Comparison of ENCODE assay signal across 17 mouse cellular contexts in the genomic region with DNA sequence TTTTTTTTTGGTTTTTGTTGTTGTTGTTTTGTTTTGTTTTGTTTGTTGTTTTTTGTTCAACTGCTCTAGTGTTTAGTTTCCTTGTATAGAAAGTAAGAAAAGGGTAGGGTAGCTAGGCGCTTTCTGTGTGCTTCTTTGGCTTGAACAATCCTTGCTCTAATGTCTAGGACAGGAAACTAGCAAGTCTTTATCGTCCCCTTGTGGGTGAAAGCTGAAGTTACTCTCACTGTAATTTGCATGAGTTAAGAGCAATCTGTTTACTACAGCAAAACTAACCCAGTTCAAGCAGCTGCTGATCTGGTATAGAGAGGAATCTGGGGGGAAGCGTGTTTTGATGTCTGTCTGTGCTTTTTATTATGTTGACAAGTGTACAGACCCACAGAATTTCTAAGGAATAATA. TPM values are rescaled to one million over a fixed set of nuclear protein-coding genes. Genes with fewer than 3 reads are reported as not detected.
DNase-seq lines count a peak whose midpoint lies in the region; ATAC-seq and TF ChIP-seq lines count a peak whose summit lies in the region.
"Had no signal": no experiment of that assay in that cellular context is flagged by ENCODE, and none has a peak within 500 bp of the region (broad histone marks: within the 10 kb centered on the region; RNA-seq: fewer than 3 reads in every experiment).

No protein-coding gene starts in this region.

- 27% methylated on average over 3 of the region's 3 CpGs for WGBS in embryonic facial prominence, embryonic 11.5 days
- 28% methylated on average over 3 of the region's 3 CpGs for WGBS in embryonic facial prominence, embryonic 10.5 days
- WGBS in lung, embryonic 14.5 days, result 31% methylated on average over 3 of the region's 3 CpGs

- no peaks in the 10 kb centered on the region for H3K36me3 ChIP-seq in embryonic facial prominence, embryonic 11.5 days (replicated peaks; ENCODE audit: control insufficient read depth, insufficient read depth, low read depth, low read length)
- no peaks in the 10 kb centered on the region for H3K36me3 ChIP-seq in embryonic facial prominence, embryonic 10.5 days (replicated peaks)
- no peaks in the 10 kb centered on the region for H3K36me3 ChIP-seq in lung, embryonic 14.5 days (ENCODE audit: insufficient read depth)
- H3K36me3 ChIP-seq: embryonic facial prominence, embryonic 15.5 days; hindbrain, embryonic 10.5 days; stomach, embryonic 15.5 days had no signal

- no peak overlapping the region for H3K4me2 ChIP-seq in embryonic facial prominence, embryonic 11.5 days (ENCODE audit: low read depth, low read length)
- no peak overlapping the region for H3K4me2 ChIP-seq in lung, embryonic 14.5 days
- H3K4me2 ChIP-seq: embryonic facial prominence, embryonic 15.5 days; heart, embryonic 11.5 days; stomach, embryonic 15.5 days had no signal

- H3K4me1 ChIP-seq in embryonic facial prominence, embryonic 11.5 days (ENCODE audit: control insufficient read depth, insufficient read depth, low read length), result no peaks in the 10 kb centered on the region
- H3K4me1 ChIP-seq in embryonic facial prominence, embryonic 10.5 days, result no peaks in the 10 kb centered on the region
- no peaks in the 10 kb centered on the region for H3K4me1 ChIP-seq in lung, embryonic 14.5 days (ENCODE audit: insufficient read depth)
- H3K4me1 ChIP-seq: embryonic facial prominence, embryonic 15.5 days; hindbrain, embryonic 10.5 days; megakaryocyte, embryonic 14.5 days; stomach, embryonic 15.5 days had no signal

- peak; percentile 7 for DNase-seq in embryonic facial prominence, embryonic 11.5 days (ENCODE audit: low spot score)
- DNase-seq in embryonic facial prominence, embryonic 10.5 days (ENCODE audit: low spot score), result no peak
- DNase-seq in lung, embryonic 14.5 days, result peak; percentile 20
- DNase-seq in lung, postnatal 10 days, result no peak
- DNase-seq in MEL-GATA-1-ER (ENCODE audit: extremely low read depth, low read depth), result peak; percentile 21
- DNase-seq in left cerebral cortex, adult 11 months (ENCODE audit: low spot score), result no peak
- DNase-seq in layer of hippocampus, adult 11-12 months (ENCODE audit: low spot score), result no peak
- DNase-seq: adrenal gland, adult 2 months; cerebellum, adult 2 months; kidney, postnatal 14 days had no signal

- H3K9ac ChIP-seq in embryonic facial prominence, embryonic 11.5 days (replicated peaks; ENCODE audit: low read length), result no peak overlapping the region
- no peak overlapping the region for H3K9ac ChIP-seq in lung, embryonic 14.5 days
- H3K9ac ChIP-seq: embryonic facial prominence, embryonic 15.5 days; liver, embryonic 14.5 days; stomach, embryonic 15.5 days had no signal

- H3K27ac ChIP-seq in embryonic facial prominence, embryonic 11.5 days (replicated peaks; ENCODE audit: low read depth, low read length), result no peak overlapping the region
- H3K27ac ChIP-seq in embryonic facial prominence, embryonic 10.5 days (replicated peaks), result no peak overlapping the region
- no peak overlapping the region for H3K27ac ChIP-seq in lung, embryonic 14.5 days (ENCODE audit: low read depth)
- H3K27ac ChIP-seq: embryonic facial prominence, embryonic 15.5 days; hindbrain, embryonic 10.5 days; liver, embryonic 14.5 days; stomach, embryonic 15.5 days had no signal

- no peaks in the 10 kb centered on the region for H3K27me3 ChIP-seq in embryonic facial prominence, embryonic 11.5 days (ENCODE audit: control insufficient read depth, insufficient read depth, low read length)
- H3K27me3 ChIP-seq in embryonic facial prominence, embryonic 10.5 days (replicated peaks; ENCODE audit: low read depth, poor library complexity, severe bottlenecking), result peaks cover 20% of the 10 kb centered on the region; the same call in 1 of the 2 replicates
- H3K27me3 ChIP-seq in lung, embryonic 14.5 days (ENCODE audit: insufficient read depth, low read length), result no peaks in the 10 kb centered on the region
- H3K27me3 ChIP-seq: embryonic facial prominence, embryonic 15.5 days; stomach, embryonic 15.5 days had no signal

- H3K9me3 ChIP-seq in embryonic facial prominence, embryonic 11.5 days (replicated peaks; ENCODE audit: control insufficient read depth, low read length), result no peaks in the 10 kb centered on the region
- no peaks in the 10 kb centered on the region for H3K9me3 ChIP-seq in embryonic facial prominence, embryonic 10.5 days
- no peaks in the 10 kb centered on the region for H3K9me3 ChIP-seq in lung, embryonic 14.5 days (ENCODE audit: low read depth, low read length)
- H3K9me3 ChIP-seq: embryonic facial prominence, embryonic 15.5 days; hindbrain, embryonic 10.5 days; megakaryocyte, embryonic 14.5 days; stomach, embryonic 15.5 days had no signal

- no peak overlapping the region for H3K4me3 ChIP-seq in embryonic facial prominence, embryonic 11.5 days (ENCODE audit: low read depth, low read length)
- no peak overlapping the region for H3K4me3 ChIP-seq in embryonic facial prominence, embryonic 10.5 days
- no peak overlapping the region for H3K4me3 ChIP-seq in lung, embryonic 14.5 days (ENCODE audit: low read depth, low read length)
- H3K4me3 ChIP-seq: embryonic facial prominence, embryonic 15.5 days; hindbrain, embryonic 10.5 days; megakaryocyte, embryonic 14.5 days; stomach, embryonic 15.5 days had no signal

- peak; percentile 38 for TF ChIP-seq CTCF in lung, embryonic 14.5 days (IDR thresholded peaks at IDR 0.05; ENCODE audit: low read depth)

- no peak for ATAC-seq in embryonic facial prominence, embryonic 11.5 days (replicated peaks; ENCODE audit: insufficient number of reproducible peaks, low FRiP score, low TSS enrichment, low read depth)
- no peak for ATAC-seq in lung, embryonic 14.5 days (ENCODE audit: insufficient read depth)
- 0 out of 2 replicates have a peak, but pooled peaks have one; percentile 37 for ATAC-seq in megakaryocyte progenitor cell, adult 5-6 weeks (replicated peaks; ENCODE audit: poor library complexity)

RNA-seq across cellular contexts. Expression of a gene that starts 18.3 kb away (rescaled TPM):
- 0.77 and 1.6 TPM in 2 replicates for polyA plus RNA-seq in embryonic facial prominence, embryonic 11.5 days (2014; fragmentation: Nextera tagmentation; extraction: Ambion mirVana)
- polyA plus RNA-seq in embryonic facial prominence, embryonic 10.5 days (2016; fragmentation: Nextera tagmentation; extraction: Ambion mirVana), result 0.35 and 0.56 TPM in 2 replicates
- 0.04 and 0.16 TPM in 2 replicates for polyA plus RNA-seq in lung, embryonic 14.5 days (2014; fragmentation: Nextera tagmentation; extraction: Ambion mirVana)
- not detected in 2 replicates for total RNA-seq in megakaryocyte progenitor cell, adult 5-6 weeks (2015)
- total RNA-seq in megakaryocyte progenitor cell, adult 5-6 weeks (2017), result not detected in 2 replicates
- polyA plus RNA-seq: liver, embryonic 14.5 days had no signal

RNA-seq across cellular contexts. Expression of a gene that starts 27.8 kb away (rescaled TPM):
- polyA plus RNA-seq in embryonic facial prominence, embryonic 11.5 days (2014; fragmentation: Nextera tagmentation; extraction: Ambion mirVana), result 15.8 and 16.0 TPM in 2 replicates
- polyA plus RNA-seq in embryonic facial prominence, embryonic 10.5 days (2016; fragmentation: Nextera tagmentation; extraction: Ambion mirVana), result 11.4 and 11.7 TPM in 2 replicates
- polyA plus RNA-seq in lung, embryonic 14.5 days (2014; fragmentation: Nextera tagmentation; extraction: Ambion mirVana), result 2.0 and 2.3 TPM in 2 replicates
- 2.4 and 3.9 TPM in 2 replicates for total RNA-seq in megakaryocyte progenitor cell, adult 5-6 weeks (2015)
- 0.71 and 1.0 TPM in 2 replicates for total RNA-seq in megakaryocyte progenitor cell, adult 5-6 weeks (2017)

Comparison
In these comparisons a context has a peak if more than half of its experiments do, and no peak if none do; other contexts are left out.
1. DNase-seq: peak in embryonic facial prominence, embryonic 11.5 days (single experiment), lung, embryonic 14.5 days (single experiment) and MEL-GATA-1-ER (single experiment); none in embryonic facial prominence, embryonic 10.5 days (single experiment), lung, postnatal 10 days (single experiment), left cerebral cortex, adult 11 months (single experiment) and layer of hippocampus, adult 11-12 months (single experiment).